Mouse (Mus musculus): ENCODE results near the gene Bdnf. TPM values are rescaled to one million over a fixed set of nuclear protein-coding genes. Genes with fewer than 3 reads are reported as not detected.
A peak's percentile ranks its signal among the peaks of the same experiment; 100 is the strongest.

Bdnf gene
- polyA plus RNA-seq, 1 experiment, result 3.3 TPM

GRCm38 (mm10) chr2:109734666-109735065, 60.2 kb downstream of the Bdnf start:
- no peak overlapping the region for H3ac ChIP-seq (ENCODE audit: control insufficient read depth, insufficient read length)
- H3K36me3 ChIP-seq (ENCODE audit: control insufficient read depth, insufficient read depth), result no peaks in the 10 kb centered on the region
- no peaks in the 10 kb centered on the region for H3K79me2 ChIP-seq (ENCODE audit: control insufficient read depth, insufficient read depth)
- no peak overlapping the region for H3K4me2 ChIP-seq (ENCODE audit: low read depth)
- H3K4me3 ChIP-seq, result no peak overlapping the region
- no peaks in the 10 kb centered on the region for H3K27me3 ChIP-seq (ENCODE audit: control insufficient read depth, insufficient read depth, insufficient read length)
- TF ChIP-seq USF1 (IDR thresholded peaks at IDR 0.05; ENCODE audit: low read depth), result no peak
- no peak for TF ChIP-seq REST (IDR thresholded peaks at IDR 0.05; ENCODE audit: insufficient read depth, insufficient read length)
- no peak for TF ChIP-seq CEBPB (IDR thresholded peaks at IDR 0.05; ENCODE audit: insufficient read depth, poor library complexity, severe bottlenecking)
- TF ChIP-seq POLR2AphosphoS2 (IDR thresholded peaks at IDR 0.05; ENCODE audit: insufficient read length, low read depth), result no peak
- TF ChIP-seq TCF12 (IDR thresholded peaks at IDR 0.05; ENCODE audit: insufficient read depth, poor library complexity, severe bottlenecking), result no peak
- TF ChIP-seq TCF3 (IDR thresholded peaks at IDR 0.05; ENCODE audit: insufficient read length, low read depth), result no peak
- no peak for TF ChIP-seq SRF (IDR thresholded peaks at IDR 0.05; ENCODE audit: control insufficient read depth, insufficient read length, low read depth)
- TF ChIP-seq MYOD1 (IDR thresholded peaks at IDR 0.05; ENCODE audit: control insufficient read depth in 1 of 3, insufficient read length in 2 of 3, low read depth in 2 of 3), result no peak

- Histone ChIP-seq H3K4me3 (no peak overlapping the region), H3K36me3 (ENCODE audit: control insufficient read depth, insufficient read depth) (no peaks in the 10 kb centered on the region), H3K4me2 (ENCODE audit: low read depth) (no peak overlapping the region), H3ac (ENCODE audit: control insufficient read depth, insufficient read length) (no peak overlapping the region), H3K79me2 (ENCODE audit: control insufficient read depth, insufficient read depth) (no peaks in the 10 kb centered on the region), H3K27me3 (ENCODE audit: control insufficient read depth, insufficient read depth, insufficient read length) (no peaks in the 10 kb centered on the region)
- TF ChIP-seq REST (IDR thresholded peaks at IDR 0.05; ENCODE audit: insufficient read depth, insufficient read length), result no peak
- peak in 2 of 3 experiments; percentile 12 to 38 for TF ChIP-seq MYOG (IDR thresholded peaks at IDR 0.05; ENCODE audit: control insufficient read depth in 1 of 3, insufficient read depth in 1 of 3, insufficient read length in 2 of 3, low read depth in 2 of 3)
- TF ChIP-seq MYOD1 (IDR thresholded peaks at IDR 0.05; ENCODE audit: control insufficient read depth in 1 of 3, insufficient read length in 2 of 3, low read depth in 2 of 3), result peak in 1 of 3 experiments; percentile 29
These were observed 60.8 kb downstream of the Bdnf start for GRCm38 (mm10) chr2:109735347-109735746.

- Histone ChIP-seq H3K36me3 (ENCODE audit: control insufficient read depth, insufficient read depth) (no peaks in the 10 kb centered on the region), H3K27me3 (ENCODE audit: control insufficient read depth, insufficient read depth, insufficient read length) (no peaks in the 10 kb centered on the region), H3K79me2 (ENCODE audit: control insufficient read depth, insufficient read depth) (no peaks in the 10 kb centered on the region), H3K4me2 (ENCODE audit: low read depth) (no peak overlapping the region), H3ac (ENCODE audit: control insufficient read depth, insufficient read length) (no peak overlapping the region), H3K4me3 (no peak overlapping the region)
- no peak for TF ChIP-seq E2F4 (IDR thresholded peaks at IDR 0.05; ENCODE audit: insufficient read depth)
- TF ChIP-seq TCF12 (IDR thresholded peaks at IDR 0.05; ENCODE audit: insufficient read depth, poor library complexity, severe bottlenecking), result no peak
- TF ChIP-seq TCF3 (IDR thresholded peaks at IDR 0.05; ENCODE audit: insufficient read length, low read depth), result no peak
- no peak for TF ChIP-seq USF1 (IDR thresholded peaks at IDR 0.05; ENCODE audit: low read depth)
- TF ChIP-seq MYOG (IDR thresholded peaks at IDR 0.05; ENCODE audit: control insufficient read depth in 1 of 3, insufficient read depth in 1 of 3, insufficient read length in 2 of 3, low read depth in 2 of 3), result no peak
- TF ChIP-seq CEBPB (IDR thresholded peaks at IDR 0.05; ENCODE audit: insufficient read depth, poor library complexity, severe bottlenecking), result no peak
- no peak for TF ChIP-seq POLR2A (IDR thresholded peaks at IDR 0.05; ENCODE audit: insufficient read length, low read depth)
- no peak for TF ChIP-seq SRF (IDR thresholded peaks at IDR 0.05; ENCODE audit: control insufficient read depth, insufficient read length, low read depth)
- no peak for TF ChIP-seq POLR2AphosphoS2 (IDR thresholded peaks at IDR 0.05; ENCODE audit: insufficient read length, low read depth)
- TF ChIP-seq MYOD1 (IDR thresholded peaks at IDR 0.05; ENCODE audit: control insufficient read depth in 1 of 3, insufficient read length in 2 of 3, low read depth in 2 of 3), result no peak
These were observed 61.8 kb downstream of the Bdnf start for GRCm38 (mm10) chr2:109736306-109736705.

DNA sequence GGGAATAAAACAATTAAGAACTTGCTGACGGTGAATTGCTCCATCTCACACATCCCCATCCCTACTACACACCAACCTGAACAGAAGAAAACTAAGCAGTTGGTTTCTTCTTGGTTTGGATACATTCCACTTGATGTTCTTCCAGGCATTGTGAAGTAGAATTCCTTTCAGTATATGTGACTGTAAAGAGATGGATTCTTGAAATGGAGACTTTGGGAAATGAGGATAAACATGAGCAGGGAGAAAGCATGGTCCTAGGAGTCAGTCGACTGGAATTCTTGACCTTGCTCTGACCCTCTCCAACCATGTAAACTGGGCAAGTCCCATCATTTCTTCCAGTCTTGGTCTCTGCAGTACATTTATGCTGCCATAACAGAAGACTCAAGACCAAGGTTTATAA, 63.8 kb downstream of the Bdnf start:
- H3K79me2 ChIP-seq (ENCODE audit: control insufficient read depth, insufficient read depth), result no peaks in the 10 kb centered on the region
- TF ChIP-seq MYOD1 (IDR thresholded peaks at IDR 0.05; ENCODE audit: control insufficient read depth in 1 of 3, insufficient read length in 2 of 3, low read depth in 2 of 3) (no peak), TCF3 (IDR thresholded peaks at IDR 0.05; ENCODE audit: insufficient read length, low read depth) (no peak), USF1 (IDR thresholded peaks at IDR 0.05; ENCODE audit: low read depth) (no peak), TCF12 (IDR thresholded peaks at IDR 0.05; ENCODE audit: insufficient read depth, poor library complexity, severe bottlenecking) (no peak), SRF (IDR thresholded peaks at IDR 0.05; ENCODE audit: control insufficient read depth, insufficient read length, low read depth) (no peak), POLR2A (IDR thresholded peaks at IDR 0.05; ENCODE audit: insufficient read length, low read depth) (no peak), E2F4 (IDR thresholded peaks at IDR 0.05; ENCODE audit: insufficient read depth) (no peak), CEBPB (IDR thresholded peaks at IDR 0.05; ENCODE audit: insufficient read depth, poor library complexity, severe bottlenecking) (no peak), REST (IDR thresholded peaks at IDR 0.05; ENCODE audit: insufficient read depth, insufficient read length) (no peak), MYOG (IDR thresholded peaks at IDR 0.05; ENCODE audit: control insufficient read depth in 1 of 3, insufficient read depth in 1 of 3, insufficient read length in 2 of 3, low read depth in 2 of 3) (no peak), MAX (IDR thresholded peaks at IDR 0.05; ENCODE audit: low read depth) (no peak), POLR2AphosphoS2 (IDR thresholded peaks at IDR 0.05; ENCODE audit: insufficient read length, low read depth) (no peak)
- no peaks in the 10 kb centered on the region for H3K36me3 ChIP-seq (ENCODE audit: control insufficient read depth, insufficient read depth)
- no peak overlapping the region for H3K4me3 ChIP-seq
- no peak overlapping the region for H3K4me2 ChIP-seq (ENCODE audit: low read depth)
- H3K27me3 ChIP-seq (ENCODE audit: control insufficient read depth, insufficient read depth, insufficient read length), result no peaks in the 10 kb centered on the region
- no peak overlapping the region for H3ac ChIP-seq (ENCODE audit: control insufficient read depth, insufficient read length)

GRCm38 (mm10) chr2:109743208-109743960, 68.9 kb downstream of the Bdnf start:
- Histone ChIP-seq H3K4me3 (no peak overlapping the region), H3K27me3 (ENCODE audit: control insufficient read depth, insufficient read depth, insufficient read length) (no peaks in the 10 kb centered on the region), H3K36me3 (ENCODE audit: control insufficient read depth, insufficient read depth) (no peaks in the 10 kb centered on the region), H3ac (ENCODE audit: control insufficient read depth, insufficient read length) (no peak overlapping the region), H3K79me2 (ENCODE audit: control insufficient read depth, insufficient read depth) (no peaks in the 10 kb centered on the region), H3K4me2 (ENCODE audit: low read depth) (no peak overlapping the region)
- no peak for TF ChIP-seq POLR2A (IDR thresholded peaks at IDR 0.05; ENCODE audit: insufficient read length, low read depth)
- TF ChIP-seq MYOG (IDR thresholded peaks at IDR 0.05; ENCODE audit: control insufficient read depth in 1 of 3, insufficient read depth in 1 of 3, insufficient read length in 2 of 3, low read depth in 2 of 3), result no peak
- no peak for TF ChIP-seq TCF12 (IDR thresholded peaks at IDR 0.05; ENCODE audit: insufficient read depth, poor library complexity, severe bottlenecking)
- no peak for TF ChIP-seq E2F4 (IDR thresholded peaks at IDR 0.05; ENCODE audit: insufficient read depth)
- TF ChIP-seq MYOD1 (IDR thresholded peaks at IDR 0.05; ENCODE audit: control insufficient read depth in 1 of 3, insufficient read length in 2 of 3, low read depth in 2 of 3), result no peak
- no peak for TF ChIP-seq MAX (IDR thresholded peaks at IDR 0.05; ENCODE audit: low read depth)
- TF ChIP-seq REST (IDR thresholded peaks at IDR 0.05; ENCODE audit: insufficient read depth, insufficient read length), result no peak

Measured in myocyte (in vitro differentiated cells).